Mouse (Mus musculus): ENCODE data around the gene Dennd1c. TPM values are rescaled to one million over a fixed set of nuclear protein-coding genes. Genes with fewer than 3 reads are reported as not detected.

Dennd1c gene
- polyA plus RNA-seq, 1 experiment from 2014 or later = 1.1 TPM

DNA sequence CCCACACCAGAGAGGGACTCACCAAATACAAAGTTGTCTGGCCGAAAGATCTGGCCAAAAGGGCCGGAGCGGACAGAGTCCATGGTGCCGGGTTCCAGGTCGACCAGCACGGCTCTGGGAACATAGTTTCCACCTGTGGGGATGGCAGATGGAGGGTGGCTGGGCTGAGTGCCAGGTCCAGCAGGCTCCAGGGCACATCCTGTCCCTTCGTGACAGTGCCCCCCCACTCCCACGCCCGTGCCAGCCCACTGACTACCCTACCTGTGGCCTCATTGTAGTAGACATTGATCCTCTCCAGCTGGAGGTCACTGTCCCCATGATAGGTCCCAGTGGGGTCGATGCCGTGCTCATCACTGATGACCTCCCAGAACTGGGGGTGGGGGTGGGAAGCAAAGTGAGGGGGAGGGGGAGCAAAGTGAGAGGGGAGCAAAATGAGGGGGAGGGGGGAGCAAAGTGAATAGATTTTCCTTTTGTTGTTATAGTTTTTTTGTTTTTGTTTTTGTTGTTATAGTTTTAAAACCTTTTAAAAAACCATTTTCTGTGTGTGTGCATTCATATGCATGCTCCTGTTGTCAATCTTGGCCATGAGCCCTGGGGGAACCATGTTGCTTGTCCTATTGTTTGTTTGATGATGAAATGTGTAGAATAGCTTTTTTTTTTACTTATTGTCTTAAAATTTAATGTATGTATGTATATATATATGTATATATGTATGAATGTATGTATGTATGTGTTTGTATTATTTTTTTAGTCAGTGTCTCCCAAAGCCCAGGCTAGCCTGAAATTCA lies 7.8 kb upstream of the Dennd1c start:
- Histone ChIP-seq H3K9me3 (no peaks in the 10 kb centered on the region), H3K36me3 (no peaks in the 10 kb centered on the region), H3K4me2 (replicated peaks) (no peak overlapping the region), H3K4me1 (peaks cover 6% of the 10 kb centered on the region), H3K9ac (no peak overlapping the region), H3K27ac (no peak overlapping the region), H3K27me3 (peaks cover 50% of the 10 kb centered on the region), H3K4me3 (no peak overlapping the region)
- WGBS = 88% methylated on average over 11 of the region's 11 CpGs
- no peak for ATAC-seq (ENCODE audit: low FRiP score, low read depth)

DNA sequence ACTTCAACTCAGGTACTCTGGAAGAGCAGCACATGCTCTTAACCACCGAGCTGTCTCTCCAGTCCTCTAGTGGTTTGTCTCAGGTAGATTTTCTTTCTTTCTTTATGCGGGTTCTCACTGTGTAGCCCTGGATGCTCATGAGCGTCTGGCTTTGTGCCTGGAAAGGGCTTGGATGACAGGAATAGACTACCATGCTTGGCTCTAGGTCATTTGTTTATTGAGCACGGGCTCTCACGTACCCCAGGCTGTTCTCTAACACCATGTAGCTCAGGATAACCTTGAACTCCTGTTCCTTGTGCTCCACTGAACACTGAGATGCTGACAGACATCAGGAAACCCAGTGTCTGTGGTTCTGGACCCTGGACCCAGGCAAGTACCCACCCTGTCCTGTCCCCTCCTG lies 4.2 kb upstream of the Dennd1c start:
- Histone ChIP-seq H3K27ac (no peak overlapping the region), H3K4me2 (replicated peaks) (no peak overlapping the region), H3K4me3 (no peak overlapping the region), H3K27me3 (peaks cover 17% of the 10 kb centered on the region), H3K36me3 (no peaks in the 10 kb centered on the region), H3K9me3 (no peaks in the 10 kb centered on the region), H3K9ac (no peak overlapping the region), H3K4me1 (peaks cover 14% of the 10 kb centered on the region)
- no peak for ATAC-seq (ENCODE audit: low FRiP score, low read depth)
- 86% methylated on average over 5 of the region's 5 CpGs for WGBS

- Histone ChIP-seq H3K9ac (no peak overlapping the region), H3K4me2 (replicated peaks) (no peak overlapping the region), H3K36me3 (no peaks in the 10 kb centered on the region), H3K27ac (no peak overlapping the region), H3K27me3 (peaks cover 7% of the 10 kb centered on the region), H3K4me3 (no peak overlapping the region), H3K9me3 (no peaks in the 10 kb centered on the region), H3K4me1 (peaks cover 7% of the 10 kb centered on the region; the same call in 1 of the 2 replicates)
- no peak for ATAC-seq (ENCODE audit: low FRiP score, low read depth)
- WGBS = 91% methylated on average over 31 of the region's 31 CpGs
Measured at GRCm38 (mm10) chr17:57081234-57081842, 3.0 kb upstream of the Dennd1c start.

GRCm38 (mm10) chr17:57079919-57080318 lies 1.6 kb upstream of the Dennd1c start:
- Histone ChIP-seq H3K9ac (no peak overlapping the region), H3K4me2 (replicated peaks) (no peak overlapping the region), H3K9me3 (no peaks in the 10 kb centered on the region), H3K36me3 (no peaks in the 10 kb centered on the region), H3K4me1 (peaks cover 7% of the 10 kb centered on the region; the same call in 1 of the 2 replicates), H3K27ac (no peak overlapping the region), H3K4me3 (no peak overlapping the region), H3K27me3 (no peaks in the 10 kb centered on the region)
- no peak for ATAC-seq (ENCODE audit: low FRiP score, low read depth)
- WGBS = 66% methylated on average over 3 of the region's 3 CpGs

DNA sequence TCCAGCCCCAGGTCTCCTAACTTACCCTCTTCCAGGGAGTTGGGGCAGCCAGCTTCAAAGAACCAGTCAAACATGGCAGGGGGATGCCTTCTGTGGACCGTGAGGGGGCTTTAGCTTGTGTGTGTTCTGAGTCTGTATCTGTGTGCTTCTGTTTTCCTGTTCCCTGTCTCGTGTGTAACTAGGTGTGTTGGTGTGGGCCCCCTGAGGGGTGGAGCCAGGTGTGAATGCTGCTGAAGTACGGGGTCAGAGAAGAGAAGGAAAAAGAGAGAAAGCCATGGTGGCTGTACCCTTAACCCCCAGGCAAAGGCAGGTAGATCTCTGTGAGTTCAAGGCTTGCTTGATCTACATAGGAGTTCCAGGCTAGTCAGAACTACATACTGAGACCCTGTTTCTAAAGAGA lies 1.4 kb downstream of the Dennd1c start:
- no peak overlapping the region for H3K9ac ChIP-seq
- H3K27me3 ChIP-seq = peaks cover 7% of the 10 kb centered on the region; the same call in 1 of the 2 replicates
- H3K4me2 ChIP-seq (replicated peaks) = no peak overlapping the region
- H3K4me1 ChIP-seq = peaks cover 7% of the 10 kb centered on the region; the same call in 1 of the 2 replicates
- H3K4me3 ChIP-seq = no peak overlapping the region
- ATAC-seq (ENCODE audit: low FRiP score, low read depth) = no peak
- no peak overlapping the region for H3K27ac ChIP-seq
- 49% methylated on average over 3 of the region's 3 CpGs for WGBS
- H3K9me3 ChIP-seq = no peaks in the 10 kb centered on the region
- H3K36me3 ChIP-seq = no peaks in the 10 kb centered on the region

DNA sequence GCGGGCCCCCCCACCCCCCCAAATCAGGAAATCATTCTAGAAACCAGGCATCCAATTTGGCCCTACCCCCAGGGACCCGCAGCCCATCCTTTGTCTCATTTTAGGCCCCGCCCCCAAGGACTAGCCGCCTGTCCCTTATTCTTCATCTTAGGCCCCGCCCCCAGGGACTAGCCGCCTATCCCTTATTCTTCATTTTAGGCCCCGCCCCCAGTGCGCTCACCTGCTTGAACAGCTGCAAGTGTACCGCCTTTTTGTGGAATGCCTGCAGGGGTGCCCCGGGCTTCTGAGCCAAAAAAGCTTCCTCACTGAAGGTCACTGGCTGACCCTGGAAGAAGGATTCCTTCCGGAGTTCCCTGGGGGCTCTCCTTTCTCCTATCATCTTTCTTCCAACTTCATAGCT lies 7.6 kb downstream of the Dennd1c start:
- Histone ChIP-seq H3K4me3 (no peak overlapping the region), H3K9me3 (no peaks in the 10 kb centered on the region), H3K27me3 (peaks cover 57% of the 10 kb centered on the region), H3K4me2 (replicated peaks) (no peak overlapping the region), H3K36me3 (no peaks in the 10 kb centered on the region), H3K9ac (no peak overlapping the region), H3K4me1 (no peaks in the 10 kb centered on the region), H3K27ac (no peak overlapping the region)
- ATAC-seq (ENCODE audit: low FRiP score, low read depth) = no peak
- 7% methylated on average over 11 of the region's 11 CpGs for WGBS

GRCm38 (mm10) chr17:57070272-57070671 lies 8.0 kb downstream of the Dennd1c start:
- no peak for ATAC-seq (ENCODE audit: low FRiP score, low read depth)
- WGBS = 10% methylated on average over 9 of the region's 9 CpGs
- no peak overlapping the region for H3K4me3 ChIP-seq
- H3K9ac ChIP-seq = no peak overlapping the region
- peaks cover 62% of the 10 kb centered on the region for H3K27me3 ChIP-seq
- no peaks in the 10 kb centered on the region for H3K4me1 ChIP-seq
- H3K9me3 ChIP-seq = no peaks in the 10 kb centered on the region
- H3K4me2 ChIP-seq (replicated peaks) = no peak overlapping the region
- no peak overlapping the region for H3K27ac ChIP-seq
- no peaks in the 10 kb centered on the region for H3K36me3 ChIP-seq

DNA sequence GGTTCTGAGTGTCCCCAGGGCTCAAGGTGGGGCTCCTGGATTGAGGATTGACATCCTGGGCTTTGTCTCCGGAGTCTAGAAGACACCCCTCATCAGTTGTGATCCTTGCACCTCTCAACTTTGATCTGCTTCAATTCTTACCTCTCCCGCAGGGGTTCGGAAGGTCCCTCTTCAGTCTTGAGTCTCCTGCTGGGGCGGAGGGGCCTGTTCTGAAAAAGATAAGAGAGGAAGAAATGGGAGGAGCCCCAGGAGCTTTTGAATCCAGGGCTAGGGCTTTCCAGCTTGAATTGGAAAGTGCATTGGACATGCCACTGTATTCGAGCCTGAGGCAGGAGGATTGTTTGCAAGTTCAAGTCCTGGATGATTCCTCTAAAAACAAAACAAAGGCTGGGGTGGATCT lies 11.4 kb downstream of the Dennd1c start:
- Histone ChIP-seq H3K4me2 (replicated peaks) (no peak overlapping the region), H3K4me1 (0 out of 2 replicates have a peak, but pooled peaks cover 7% of the 10 kb centered on the region), H3K27me3 (peaks cover 87% of the 10 kb centered on the region), H3K36me3 (no peaks in the 10 kb centered on the region), H3K4me3 (no peak overlapping the region), H3K27ac (no peak overlapping the region), H3K9ac (no peak overlapping the region), H3K9me3 (no peaks in the 10 kb centered on the region)
- ATAC-seq (ENCODE audit: low FRiP score, low read depth) = no peak
- 66% methylated on average over 5 of the region's 5 CpGs for WGBS

GRCm38 (mm10) chr17:57063031-57063430 lies 15.3 kb downstream of the Dennd1c start:
- Histone ChIP-seq H3K4me3 (no peak overlapping the region), H3K27me3 (peaks cover 81% of the 10 kb centered on the region)
- WGBS = 6% methylated on average over 8 of the region's 8 CpGs

DNA sequence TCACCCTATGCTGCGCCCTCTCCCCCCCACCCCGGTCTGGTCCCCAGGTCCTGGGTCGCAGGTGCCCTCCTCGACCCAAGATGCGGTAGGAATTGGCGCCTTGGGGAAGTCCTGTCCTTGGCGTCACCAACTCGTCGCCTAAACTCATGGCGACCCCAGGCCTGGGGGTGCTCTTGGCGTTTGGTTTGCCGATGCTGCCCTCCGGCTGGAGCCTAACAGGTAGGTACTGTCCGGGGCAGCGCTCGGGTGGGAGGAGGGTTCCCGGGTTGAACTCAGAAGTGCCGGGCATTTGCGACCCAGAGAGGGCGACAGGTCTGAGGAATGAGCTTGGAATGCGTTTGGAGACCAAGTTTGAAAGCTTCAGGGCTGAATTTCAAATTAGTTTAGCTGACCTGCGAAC lies 15.8 kb downstream of the Dennd1c start:
- under 1% methylated on average over 22 of the region's 22 CpGs for WGBS

More at GRCm38 (mm10) chr17:57063031-57063430, 15.3 kb downstream of the Dennd1c start:
- Histone ChIP-seq H3K4me1 (peaks cover 23% of the 10 kb centered on the region), H3K27ac (no peak overlapping the region), H3K9me3 (no peaks in the 10 kb centered on the region), H3K4me2 (replicated peaks) (no peak overlapping the region), H3K36me3 (no peaks in the 10 kb centered on the region), H3K9ac (no peak overlapping the region)
- ATAC-seq (ENCODE audit: low FRiP score, low read depth) = no peak

DNA sequence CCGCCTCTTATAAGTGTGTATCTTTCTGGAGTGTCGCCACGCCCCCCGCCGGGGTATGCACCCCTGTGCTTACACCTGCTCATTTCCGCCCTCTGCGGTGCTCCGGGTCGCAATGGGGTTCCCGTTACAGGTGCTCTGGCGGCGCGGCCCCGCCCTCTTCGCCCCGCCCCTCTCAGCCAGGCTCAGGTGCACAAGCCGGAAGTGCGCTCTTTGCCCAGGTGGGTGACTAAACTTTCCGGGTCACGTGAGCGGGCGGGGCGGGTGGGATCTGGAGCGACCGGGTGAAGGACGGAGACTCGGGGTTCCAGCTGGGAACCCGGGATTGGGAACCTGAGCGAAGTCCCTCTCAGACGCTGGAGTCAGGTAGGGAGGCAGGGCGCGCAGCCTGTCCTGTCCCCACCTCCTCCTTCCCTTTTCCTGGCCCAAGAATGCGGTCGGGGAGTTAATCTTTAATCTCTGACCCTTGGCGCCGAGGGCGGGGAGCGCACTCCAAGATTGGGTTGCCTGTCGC lies 16.2 kb downstream of the Dennd1c start:
- Histone ChIP-seq H3K9ac (no peak overlapping the region), H3K4me3 (peak overlapping the region; percentile 29), H3K27me3 (peaks cover 80% of the 10 kb centered on the region), H3K4me1 (peaks cover 23% of the 10 kb centered on the region), H3K9me3 (no peaks in the 10 kb centered on the region), H3K27ac (no peak overlapping the region), H3K36me3 (0 out of 2 replicates have a peak, but pooled peaks cover 2% of the 10 kb centered on the region), H3K4me2 (replicated peaks) (peak overlapping the region; percentile 48)
- under 1% methylated on average over 39 of the region's 39 CpGs for WGBS
- ATAC-seq (ENCODE audit: low FRiP score, low read depth) = no peak

More for the DNA sequence above, 15.8 kb downstream of the Dennd1c start:
- peak overlapping the region; percentile 48 for H3K4me2 ChIP-seq (replicated peaks)
- peak overlapping the region; percentile 29 for H3K4me3 ChIP-seq
- no peak overlapping the region for H3K27ac ChIP-seq
- peaks cover 83% of the 10 kb centered on the region for H3K27me3 ChIP-seq
- H3K9me3 ChIP-seq = no peaks in the 10 kb centered on the region
- H3K36me3 ChIP-seq = no peaks in the 10 kb centered on the region
- peaks cover 23% of the 10 kb centered on the region for H3K4me1 ChIP-seq
- no peak for ATAC-seq (ENCODE audit: low FRiP score, low read depth)
- 0 out of 2 replicates have a peak overlapping the region, but pooled peaks have one; percentile 13 for H3K9ac ChIP-seq

DNA sequence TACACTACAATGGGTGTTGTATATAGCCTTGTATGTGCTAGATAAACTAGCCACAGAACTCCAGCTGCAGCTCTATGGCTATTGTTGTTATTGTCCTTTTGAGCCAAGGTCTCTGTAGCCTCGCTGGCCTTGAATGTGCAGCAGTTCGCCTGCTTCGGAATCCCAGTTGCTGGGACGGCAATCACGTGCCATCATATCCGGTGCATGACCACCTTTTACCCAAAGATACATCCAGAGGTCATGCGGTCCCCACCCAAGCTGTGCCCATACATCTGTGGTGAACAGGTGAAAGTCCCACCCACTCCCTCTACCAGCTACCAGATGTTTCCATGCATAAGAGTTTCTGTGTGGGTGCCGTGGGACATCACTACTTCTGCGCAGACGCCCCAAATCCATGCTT lies 17.2 kb downstream of the Dennd1c start:
- H3K9me3 ChIP-seq = no peaks in the 10 kb centered on the region
- H3K9ac ChIP-seq = no peak overlapping the region
- 0 out of 2 replicates have a peak, but pooled peaks cover 2% of the 10 kb centered on the region for H3K36me3 ChIP-seq
- peak overlapping the region; percentile 81 for H3K4me2 ChIP-seq (replicated peaks)
- 41% methylated on average over 10 of the region's 10 CpGs for WGBS
- no peak for ATAC-seq (ENCODE audit: low FRiP score, low read depth)
- peak overlapping the region; percentile 71; the same call in 1 of the 2 replicates for H3K4me3 ChIP-seq
- peaks cover 23% of the 10 kb centered on the region for H3K4me1 ChIP-seq
- no peak overlapping the region for H3K27ac ChIP-seq
- H3K27me3 ChIP-seq = peaks cover 71% of the 10 kb centered on the region

All from limb, embryonic 13.5 days (tissue).